Mouse (Mus musculus) splenic B cell, adult 2 months (primary cell): ENCODE measurements around the gene Sugt1.
A peak's percentile ranks its signal among the peaks of the same experiment; 100 is the strongest.

Source experiments
- DNase-seq: peaks from one replicate; pipeline ENCODE4 v3.0.0-alpha.2; 2011; ENCODE audit warnings: low read depth, low spot score
- H3K27me3 ChIP-seq: 2 replicates; pipeline ENCODE4 v1.6.1; 2012; ENCODE audit warnings: mild to moderate bottlenecking, low read length, moderate library complexity, mixed read lengths; ENCODE audit not compliant: control insufficient read depth, poor library complexity, insufficient read depth, severe bottlenecking
- H3K36me3 ChIP-seq: 2 replicates; pipeline ENCODE4 v1.6.1; 2012; ENCODE audit warnings: mild to moderate bottlenecking, low read length, moderate library complexity, mixed read lengths; ENCODE audit not compliant: control insufficient read depth, poor library complexity, insufficient read depth, severe bottlenecking

Sugt1 gene

GRCm38 (mm10) chr14:79636814-79637213 lies 49.3 kb downstream of the Sugt1 start:
- H3K36me3 ChIP-seq = no peaks in the 10 kb centered on the region
- DNase-seq = no peak
- H3K27me3 ChIP-seq = no peaks in the 10 kb centered on the region

GRCm38 (mm10) chr14:79642063-79642462 lies 54.6 kb downstream of the Sugt1 start:
- no peak for DNase-seq
- no peaks in the 10 kb centered on the region for H3K36me3 ChIP-seq
- H3K27me3 ChIP-seq = no peaks in the 10 kb centered on the region; the same call in 1 of the 2 replicates

- H3K36me3 ChIP-seq = no peaks in the 10 kb centered on the region
- H3K27me3 ChIP-seq = no peaks in the 10 kb centered on the region; the same call in 1 of the 2 replicates
- no peak for DNase-seq
These were observed 57.9 kb downstream of the Sugt1 start for GRCm38 (mm10) chr14:79645378-79645777.

GRCm38 (mm10) chr14:79649680-79650079 lies 62.2 kb downstream of the Sugt1 start:
- H3K36me3 ChIP-seq = no peaks in the 10 kb centered on the region
- no peak for DNase-seq
- no peaks in the 10 kb centered on the region; the same call in 1 of the 2 replicates for H3K27me3 ChIP-seq

- Histone ChIP-seq H3K27me3 (no peaks in the 10 kb centered on the region; the same call in 1 of the 2 replicates), H3K36me3 (no peaks in the 10 kb centered on the region)
- no peak for DNase-seq
These were observed 65.2 kb downstream of the Sugt1 start for GRCm38 (mm10) chr14:79652654-79653053.

GRCm38 (mm10) chr14:79658286-79658685 lies 70.8 kb downstream of the Sugt1 start:
- DNase-seq = no peak
- Histone ChIP-seq H3K27me3 (no peaks in the 10 kb centered on the region), H3K36me3 (no peaks in the 10 kb centered on the region)

GRCm38 (mm10) chr14:79658748-79659508 lies 71.4 kb downstream of the Sugt1 start:
- DNase-seq = no peak
- no peaks in the 10 kb centered on the region for H3K36me3 ChIP-seq

GRCm38 (mm10) chr14:79660467-79660866 lies 73.0 kb downstream of the Sugt1 start:
- no peak for DNase-seq
- Histone ChIP-seq H3K36me3 (no peaks in the 10 kb centered on the region), H3K27me3 (no peaks in the 10 kb centered on the region)

More at GRCm38 (mm10) chr14:79658748-79659508, 71.4 kb downstream of the Sugt1 start:
- H3K27me3 ChIP-seq = no peaks in the 10 kb centered on the region

GRCm38 (mm10) chr14:79661005-79661917 lies 73.8 kb downstream of the Sugt1 start:
- Histone ChIP-seq H3K27me3 (no peaks in the 10 kb centered on the region), H3K36me3 (no peaks in the 10 kb centered on the region)
- peak; percentile 73 for DNase-seq

- DNase-seq = no peak
- Histone ChIP-seq H3K27me3 (no peaks in the 10 kb centered on the region), H3K36me3 (no peaks in the 10 kb centered on the region)
These were observed 74.5 kb downstream of the Sugt1 start, which contains the start of gene Cnmd for GRCm38 (mm10) chr14:79662001-79662400. Gene Cnmd, minus strand, starts transcription at chr14:79662170.

GRCm38 (mm10) chr14:79671008-79671407 lies 83.5 kb downstream of the Sugt1 start:
- DNase-seq = no peak
- Histone ChIP-seq H3K36me3 (no peaks in the 10 kb centered on the region), H3K27me3 (no peaks in the 10 kb centered on the region)

GRCm38 (mm10) chr14:79672567-79672966 lies 85.1 kb downstream of the Sugt1 start:
- no peaks in the 10 kb centered on the region for H3K36me3 ChIP-seq
- DNase-seq = no peak
- H3K27me3 ChIP-seq = no peaks in the 10 kb centered on the region

- Histone ChIP-seq H3K36me3 (no peaks in the 10 kb centered on the region), H3K27me3 (no peaks in the 10 kb centered on the region)
- DNase-seq = no peak
These were observed 85.9 kb downstream of the Sugt1 start for GRCm38 (mm10) chr14:79673083-79674013.

GRCm38 (mm10) chr14:79677108-79677753 lies 89.7 kb downstream of the Sugt1 start:
- Histone ChIP-seq H3K36me3 (no peaks in the 10 kb centered on the region), H3K27me3 (no peaks in the 10 kb centered on the region)
- DNase-seq = no peak
